Mouse (Mus musculus) neural tube, embryonic 14.5 days (tissue): Measurements from ENCODE around the gene Ttc30b. TPM values are rescaled to one million over a fixed set of nuclear protein-coding genes. Genes with fewer than 3 reads are reported as not detected.
A peak's percentile ranks its signal among the peaks of the same experiment; 100 is the strongest.
"Not testable (repeated sequence)": the region's sequence is repeated elsewhere in the genome, so short reads cannot be mapped to it uniquely, and the experiment has no call there.

Source experiments
- ATAC-seq: fragments of 200-750 bp; cut with Nextera tagmentation; 2 replicates; pipeline ENCODE4 v1.8.0; 2017; ENCODE audit warnings: low read depth, mild to moderate bottlenecking, moderate TSS enrichment, moderate library complexity
- H3K27ac ChIP-seq: fragments of 300-500 bp; sonication (generic); 2 replicates; pipeline ENCODE4 v1.5.1; 2014; ENCODE audit warnings: low read depth, mild to moderate bottlenecking, control low read depth, low read length, moderate library complexity, mixed read lengths
- H3K27me3 ChIP-seq: fragments of 300-500 bp; sonication (generic); 2 replicates; pipeline ENCODE4 v1.6.1; 2014; ENCODE audit warnings: low read length; ENCODE audit not compliant: control insufficient read depth, insufficient read depth
- H3K36me3 ChIP-seq: fragments of 300-500 bp; sonication (generic); 2 replicates; pipeline ENCODE4 v1.6.1; 2014; ENCODE audit warnings: low read length, mixed read lengths; ENCODE audit not compliant: control insufficient read depth, insufficient read depth
- H3K4me1 ChIP-seq: fragments of 300-500 bp; sonication (generic); 2 replicates; pipeline ENCODE4 v1.6.1; 2014; ENCODE audit warnings: low read length; ENCODE audit not compliant: control insufficient read depth, insufficient read depth
- H3K4me2 ChIP-seq: fragments of 300-500 bp; sonication (generic); 2 replicates; pipeline ENCODE4 v1.6.1; 2014; ENCODE audit warnings: mild to moderate bottlenecking, low read depth, low read length, control low read depth
- H3K4me3 ChIP-seq: fragments of 300-500 bp; sonication (generic); 2 replicates; pipeline ENCODE4 v1.5.1; 2014; ENCODE audit warnings: low read depth, low read length, control low read depth, mixed read lengths
- H3K9ac ChIP-seq: fragments of 300-500 bp; sonication (generic); replicated peaks from 2 replicates; pipeline ENCODE4 v1.6.1; 2014; ENCODE audit warnings: low read depth, mild to moderate bottlenecking, control low read depth, low read length, mixed read lengths
- H3K9me3 ChIP-seq: fragments of 300-500 bp; sonication (generic); 2 replicates; pipeline ENCODE4 v1.6.1; 2016; ENCODE audit warnings: low read length; ENCODE audit not compliant: control insufficient read depth
- whole genome bisulfite sequencing: fragments of 180-500 bp; shearing (Covaris S2); extraction: QIAGEN DNeasy Blood & Tissue Kit; methylation state at CpG from one replicate; pipeline ENCODE4 v1.1.7; 2014; 5-methylcytosine and 5-hydroxymethylcytosine counted together
- polyA plus RNA-seq: library from polyadenylated mRNA; unstranded; fragments of >200 nt; fragmentation: Nextera tagmentation; extraction: Ambion mirVana; gene quantifications from 2 replicates; pipeline ENCODE4 v1.2.1, GENCODE M21; 2014

Ttc30b gene
- polyA plus RNA-seq, 1 experiment from 2014 or later, result 20.2 TPM

DNA sequence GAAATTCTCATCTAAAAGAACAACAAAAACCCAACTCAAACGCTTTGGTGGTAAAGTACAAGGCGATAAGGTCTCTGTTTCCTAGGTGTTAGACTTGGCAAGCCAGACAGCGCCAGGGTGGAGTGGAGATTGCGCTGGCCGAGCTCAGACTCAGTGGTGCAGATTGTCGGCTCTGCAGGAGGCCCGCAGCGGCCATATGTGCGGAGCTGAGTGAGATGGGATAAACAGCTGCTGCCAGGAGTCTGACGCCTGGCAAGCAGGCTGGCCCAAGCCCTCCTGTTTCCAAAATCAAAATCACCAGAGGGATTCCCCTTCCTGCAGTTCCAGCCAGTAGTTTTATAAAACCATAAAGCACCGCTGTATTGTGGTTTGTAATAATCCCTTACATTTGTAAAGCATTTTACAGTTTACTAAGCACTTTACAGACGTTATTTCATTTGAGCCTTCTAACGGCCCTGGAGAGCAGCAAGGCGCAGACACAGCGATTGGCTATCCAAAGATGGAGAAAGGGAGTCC is 21.5 kb upstream of the Ttc30b start:
- 12% methylated on average over 15 of the region's 15 CpGs for whole genome bisulfite sequencing
- Histone ChIP-seq H3K9me3 (no peaks in the 10 kb centered on the region), H3K4me1 (peaks cover 15% of the 10 kb centered on the region), H3K4me3 (no peak overlapping the region), H3K27me3 (no peaks in the 10 kb centered on the region), H3K27ac (no peak overlapping the region; the same call in 1 of the 2 replicates), H3K36me3 (no peaks in the 10 kb centered on the region), H3K4me2 (peak overlapping the region; percentile 5; the same call in 1 of the 2 replicates), H3K9ac (no peak overlapping the region; the same call in 1 of the 2 replicates)
- ATAC-seq, result peak; percentile 46; the same call in 1 of the 2 replicates

- H3K27me3 ChIP-seq, result no peaks in the 10 kb centered on the region
- no peak overlapping the region for H3K4me3 ChIP-seq
- WGBS, result 28% methylated on average over 18 of the region's 18 CpGs
- no peaks in the 10 kb centered on the region for H3K36me3 ChIP-seq
- H3K27ac ChIP-seq, result peak overlapping the region; percentile 10; the same call in 1 of the 2 replicates
- peak overlapping the region; percentile 5; the same call in 1 of the 2 replicates for H3K4me2 ChIP-seq
- no peaks in the 10 kb centered on the region for H3K9me3 ChIP-seq
- peaks cover 12% of the 10 kb centered on the region for H3K4me1 ChIP-seq
- H3K9ac ChIP-seq, result no peak overlapping the region; the same call in 1 of the 2 replicates
- ATAC-seq, result no peak
Observed at GRCm38 (mm10) chr2:75959183-75959849, 20.9 kb upstream of the Ttc30b start.

- Histone ChIP-seq H3K4me2 (no peak overlapping the region), H3K4me1 (peaks cover 12% of the 10 kb centered on the region), H3K9me3 (no peaks in the 10 kb centered on the region), H3K36me3 (no peaks in the 10 kb centered on the region), H3K27me3 (no peaks in the 10 kb centered on the region), H3K27ac (no peak overlapping the region), H3K9ac (no peak overlapping the region), H3K4me3 (no peak overlapping the region)
- 63% methylated on average over 14 of the region's 14 CpGs for WGBS
- ATAC-seq, result no peak
Observed at GRCm38 (mm10) chr2:75955709-75956108, 17.3 kb upstream of the Ttc30b start.

DNA sequence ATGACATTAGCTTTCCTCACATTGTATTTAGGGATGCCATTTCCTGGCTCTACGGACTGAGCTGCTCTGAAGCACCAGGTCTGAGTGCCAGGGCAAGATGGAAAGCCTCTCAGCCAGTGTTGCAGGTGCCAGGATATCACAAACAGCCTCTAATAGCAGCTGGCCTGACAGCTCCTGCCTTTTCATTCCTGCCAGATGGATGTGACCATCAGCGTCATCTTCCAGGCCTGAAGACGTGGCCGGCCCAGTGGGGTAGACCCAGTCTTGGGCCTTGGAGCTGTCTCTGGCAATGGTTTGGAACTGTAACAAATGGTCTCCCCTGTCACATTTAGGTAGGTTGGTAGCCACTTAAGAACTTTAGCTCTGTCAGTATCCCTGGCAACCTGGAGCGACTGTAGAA is 14.9 kb upstream of the Ttc30b start:
- no peaks in the 10 kb centered on the region for H3K9me3 ChIP-seq
- H3K9ac ChIP-seq, result no peak overlapping the region
- no peak for ATAC-seq
- no peak overlapping the region for H3K27ac ChIP-seq
- H3K4me1 ChIP-seq, result no peaks in the 10 kb centered on the region; the same call in 1 of the 2 replicates
- no peak overlapping the region for H3K4me3 ChIP-seq
- WGBS, result 87% methylated on average over 5 of the region's 5 CpGs
- H3K4me2 ChIP-seq, result no peak overlapping the region
- no peaks in the 10 kb centered on the region for H3K36me3 ChIP-seq
- H3K27me3 ChIP-seq, result no peaks in the 10 kb centered on the region

DNA sequence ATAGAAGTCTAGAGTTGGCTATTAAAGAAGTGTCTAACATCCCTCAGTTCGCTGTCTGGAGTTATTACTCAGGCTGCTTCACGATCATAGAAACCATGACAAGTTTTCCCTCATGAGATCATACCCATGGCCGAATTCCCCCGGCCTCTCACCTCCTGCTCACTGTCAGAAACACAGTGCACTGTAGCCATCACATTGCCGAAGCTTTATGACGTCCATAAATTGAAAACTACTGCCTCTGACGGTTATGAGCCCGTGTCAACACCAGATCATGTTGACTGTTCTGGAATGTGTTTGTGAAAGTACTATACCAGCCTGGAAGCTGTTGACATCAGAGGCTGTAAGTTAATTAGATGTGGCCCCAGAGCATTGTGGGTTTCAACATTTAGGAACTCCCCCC is 12.3 kb upstream of the Ttc30b start:
- Histone ChIP-seq H3K9ac (no peak overlapping the region), H3K4me3 (no peak overlapping the region), H3K4me1 (no peaks in the 10 kb centered on the region), H3K4me2 (no peak overlapping the region), H3K27ac (no peak overlapping the region), H3K36me3 (no peaks in the 10 kb centered on the region), H3K9me3 (no peaks in the 10 kb centered on the region), H3K27me3 (no peaks in the 10 kb centered on the region)
- no peak for ATAC-seq
- WGBS, result 85% methylated on average over 8 of the region's 8 CpGs

DNA sequence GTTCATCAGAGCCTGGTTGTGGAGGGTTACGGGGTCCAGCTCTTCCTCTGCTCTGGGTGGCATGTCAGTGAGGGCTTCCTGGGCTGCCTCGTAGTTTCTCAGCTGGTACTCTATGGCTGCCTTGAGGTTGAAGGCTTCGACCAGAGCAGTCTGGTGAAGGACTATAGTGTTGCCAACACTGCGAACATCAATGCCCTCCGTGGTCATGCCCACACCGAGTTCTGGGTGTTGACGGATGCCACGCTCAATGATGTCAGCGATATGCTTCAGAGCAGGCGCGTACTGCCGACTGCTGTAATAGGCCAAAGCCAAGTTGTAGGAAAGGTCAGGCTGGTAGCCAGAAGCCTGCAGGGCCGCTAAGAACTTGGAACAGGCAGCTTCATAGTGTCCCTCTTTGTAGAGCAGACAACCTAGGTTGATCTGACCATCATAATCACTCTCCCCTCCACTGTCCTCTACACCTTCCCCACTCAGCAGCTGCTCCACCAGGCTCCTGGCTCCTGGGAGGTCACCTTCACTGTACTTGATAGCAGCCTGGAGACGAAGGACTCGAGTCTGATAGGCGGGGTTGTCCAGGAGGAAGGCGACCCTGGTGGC is 767 bp downstream of the Ttc30b start:
- ATAC-seq, result peak; percentile 48
- H3K4me1 ChIP-seq, H3K9me3 ChIP-seq, H3K36me3 ChIP-seq, H3K9ac ChIP-seq, H3K27me3 ChIP-seq, H3K27ac ChIP-seq: not testable (repeated sequence)
- peak overlapping the region; percentile 57 for H3K4me2 ChIP-seq
- WGBS, result 72% methylated on average over 15 of the region's 17 CpGs
- H3K4me3 ChIP-seq, result peak overlapping the region; percentile 47

GRCm38 (mm10) chr2:75936685-75937084 is 1.7 kb downstream of the Ttc30b start:
- not testable (repeated sequence) for H3K4me1 ChIP-seq, ATAC-seq, H3K27ac ChIP-seq, H3K4me2 ChIP-seq, H3K36me3 ChIP-seq, H3K9me3 ChIP-seq, H3K27me3 ChIP-seq, H3K9ac ChIP-seq, H3K4me3 ChIP-seq
- 94% methylated on average over 2 of the region's 2 CpGs for WGBS

- Histone ChIP-seq H3K27ac (no peak overlapping the region), H3K9me3 (no peaks in the 10 kb centered on the region), H3K36me3 (0 out of 2 replicates have a peak, but pooled peaks cover 3% of the 10 kb centered on the region), H3K4me3 (no peak overlapping the region), H3K4me1 (no peaks in the 10 kb centered on the region), H3K4me2 (no peak overlapping the region), H3K9ac (0 out of 2 replicates have a peak overlapping the region, but pooled peaks have one; percentile 11), H3K27me3 (no peaks in the 10 kb centered on the region)
- no peak for ATAC-seq
- WGBS, result 47% methylated on average over 7 of the region's 7 CpGs
Observed at GRCm38 (mm10) chr2:75933541-75933940, 4.8 kb downstream of the Ttc30b start.

DNA sequence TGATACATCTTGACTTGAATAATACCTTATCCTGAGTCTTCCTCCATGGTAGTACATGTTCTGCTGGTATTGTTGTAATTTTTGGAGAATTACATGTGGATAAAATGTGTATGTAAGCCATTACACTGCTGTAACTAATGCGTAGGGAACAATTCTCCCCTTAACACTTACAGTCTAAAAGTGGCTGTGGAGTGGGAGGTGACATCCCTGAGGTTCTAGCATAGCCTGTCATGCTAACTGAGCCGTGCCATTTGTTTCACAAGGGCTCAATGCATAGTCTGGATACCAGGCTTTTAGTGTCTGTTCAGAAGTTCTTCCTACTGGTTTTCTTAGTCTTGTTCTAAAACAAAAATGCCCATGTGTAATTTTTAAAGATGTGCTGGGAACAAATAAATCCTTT is 7.4 kb downstream of the Ttc30b start:
- Histone ChIP-seq H3K9me3 (no peaks in the 10 kb centered on the region), H3K27me3 (no peaks in the 10 kb centered on the region), H3K27ac (no peak overlapping the region), H3K36me3 (0 out of 2 replicates have a peak, but pooled peaks cover 3% of the 10 kb centered on the region), H3K4me3 (no peak overlapping the region), H3K4me1 (0 out of 2 replicates have a peak, but pooled peaks cover 3% of the 10 kb centered on the region), H3K4me2 (no peak overlapping the region), H3K9ac (no peak overlapping the region)
- WGBS, result 90% methylated on average over 2 of the region's 2 CpGs
- ATAC-seq, result no peak
